Mouse (Mus musculus) heart, postnatal 10 days (tissue): ENCODE data around the gene H2-Q10. TPM values are rescaled to one million over a fixed set of nuclear protein-coding genes. Genes with fewer than 3 reads are reported as not detected.
"Not testable (repeated sequence)": the region's sequence is repeated elsewhere in the genome, so short reads cannot be mapped to it uniquely, and the experiment has no call there.

Experiments
- DNase-seq, 2 experiments: peaks; one replicate each; pipeline ENCODE4 v3.0.0; 2021
- intact Hi-C: fragments of 180-260 bp; cut with DNase I; formaldehyde crosslinking; loops from one replicate; pipeline ENCODE4 v1.15.1; 2025
- total RNA-seq, 2 experiments: library from RNA; stranded (reverse); gene quantifications; 2 replicates each; pipeline ENCODE4 v1.2.3; 2021

H2-Q10 gene
- total RNA-seq, 2 experiments from 2014 or later: 0.27 to 0.34 TPM

DNA sequence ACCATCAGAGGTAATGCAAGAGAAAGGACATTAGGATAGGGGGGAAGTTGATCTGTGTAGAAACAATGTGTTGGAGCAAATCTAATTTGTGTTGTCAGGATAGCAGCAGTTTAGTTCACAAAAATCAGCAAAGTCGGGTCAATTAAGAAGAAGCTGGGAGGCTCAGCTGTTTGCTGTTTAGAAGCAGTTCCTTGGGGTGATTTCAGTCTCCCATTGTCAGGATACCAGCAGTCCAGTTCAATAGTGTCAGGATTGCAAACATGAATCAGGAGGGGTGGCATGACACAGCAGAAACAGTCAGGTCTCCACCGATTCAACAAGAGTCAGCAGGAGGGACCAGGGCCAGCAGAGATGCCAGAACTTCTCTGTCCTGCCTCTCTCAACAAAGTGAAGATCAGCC is 25.4 kb upstream of the H2-Q10 start:
- intact Hi-C loops, DNase-seq: not testable (repeated sequence)

DNA sequence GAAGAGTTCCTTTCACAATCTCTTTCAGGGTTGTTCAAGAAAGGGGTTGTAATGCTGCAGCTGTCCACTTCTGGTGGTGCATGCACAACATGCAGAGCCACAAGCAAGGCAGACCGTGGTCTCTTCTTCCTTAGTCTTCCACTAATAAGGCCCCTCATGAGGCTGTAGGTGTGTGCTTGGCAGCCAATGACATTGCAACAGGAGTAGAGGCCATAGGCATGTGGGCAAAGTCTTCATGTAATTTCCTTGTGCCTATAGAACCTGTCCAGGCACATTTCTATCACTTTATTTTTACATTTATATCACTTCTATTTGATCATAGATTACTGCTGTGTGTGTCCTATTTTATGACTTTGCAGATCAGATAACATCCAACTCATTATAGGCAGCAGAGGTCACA is 11.6 kb upstream of the H2-Q10 start:
- DNase-seq, intact Hi-C loops: not testable (repeated sequence)

DNA sequence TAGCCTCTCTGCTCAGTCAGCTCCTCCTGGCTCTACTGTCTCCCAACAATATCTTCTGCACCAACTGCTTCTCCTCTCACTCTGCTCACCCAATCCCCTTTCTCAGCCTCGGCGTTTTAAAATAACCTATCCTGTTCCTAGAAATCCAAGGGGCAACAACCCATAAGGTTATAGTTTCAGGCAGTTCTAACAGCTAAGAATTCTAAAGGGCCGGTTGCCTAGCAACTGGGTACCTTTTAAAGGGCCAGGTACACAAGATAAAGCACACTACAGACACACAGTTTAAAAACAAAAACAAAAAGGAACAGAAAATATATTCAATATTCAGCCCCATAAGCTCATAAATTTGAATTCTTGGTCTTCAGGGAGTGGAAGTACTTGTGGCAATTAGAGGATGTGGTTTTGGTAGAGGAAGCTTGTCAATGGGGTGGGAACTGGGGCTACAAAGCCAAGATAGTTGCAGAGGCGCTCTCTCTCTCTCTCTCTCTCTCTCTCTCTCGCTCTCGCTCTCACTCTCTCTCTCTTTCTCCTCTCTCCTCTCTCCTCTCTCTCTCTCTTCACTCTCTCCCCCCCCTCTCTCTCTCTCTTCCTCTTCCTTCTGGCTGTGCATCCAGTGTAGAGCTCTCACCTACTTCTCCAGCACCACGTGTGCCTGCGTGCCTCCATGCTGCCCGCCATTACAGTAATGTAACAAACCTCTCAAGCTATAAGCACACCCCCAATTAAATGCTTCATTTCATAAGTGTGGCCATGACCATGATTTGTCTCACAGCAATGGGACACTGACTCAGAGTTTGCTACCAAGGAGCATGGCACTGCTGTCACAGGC is 9.2 kb upstream of the H2-Q10 start:
- DNase-seq, intact Hi-C loops: not testable (repeated sequence)

DNA sequence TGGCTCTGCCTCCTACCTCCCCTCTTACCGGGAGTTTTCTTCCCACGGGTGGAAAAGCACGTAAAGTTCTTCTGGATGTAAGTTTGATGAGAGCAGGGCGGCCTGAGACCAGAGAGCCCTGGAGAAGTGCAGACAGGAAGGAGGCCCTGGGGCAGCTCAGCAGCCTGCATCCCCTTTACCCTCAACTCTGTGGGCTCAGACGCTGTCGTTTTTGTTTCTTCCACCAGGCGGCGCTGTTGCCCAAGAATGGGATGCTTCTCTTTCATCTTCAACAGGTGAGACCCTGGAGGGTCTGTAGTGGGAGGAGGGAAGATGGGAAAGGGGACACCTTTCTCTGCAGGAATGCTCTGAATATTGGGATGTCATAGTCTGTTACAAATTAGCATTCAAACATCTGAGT is 4.2 kb upstream of the H2-Q10 start:
- DNase-seq, intact Hi-C loops: not testable (repeated sequence)

DNA sequence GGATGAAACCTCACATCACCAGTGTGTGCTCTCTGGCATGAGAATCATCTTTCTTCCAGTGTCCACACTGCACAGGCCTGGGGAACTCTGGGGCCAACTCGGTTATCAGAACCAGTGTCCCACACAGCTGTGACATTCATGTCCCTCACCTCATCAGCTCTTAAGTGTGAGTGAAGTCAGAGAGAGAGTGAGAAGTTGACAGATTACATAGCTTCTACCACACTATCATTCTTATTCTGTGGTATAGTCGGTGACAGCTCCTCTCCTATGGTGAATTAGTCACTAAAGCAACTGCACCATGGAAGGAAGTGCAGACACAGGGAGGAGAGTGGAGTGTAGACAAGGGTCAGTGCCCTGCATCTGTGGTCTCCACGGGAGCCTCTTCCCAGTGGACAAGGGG is 953 bp upstream of the H2-Q10 start:
- intact Hi-C loops, DNase-seq: not testable (repeated sequence)

DNA sequence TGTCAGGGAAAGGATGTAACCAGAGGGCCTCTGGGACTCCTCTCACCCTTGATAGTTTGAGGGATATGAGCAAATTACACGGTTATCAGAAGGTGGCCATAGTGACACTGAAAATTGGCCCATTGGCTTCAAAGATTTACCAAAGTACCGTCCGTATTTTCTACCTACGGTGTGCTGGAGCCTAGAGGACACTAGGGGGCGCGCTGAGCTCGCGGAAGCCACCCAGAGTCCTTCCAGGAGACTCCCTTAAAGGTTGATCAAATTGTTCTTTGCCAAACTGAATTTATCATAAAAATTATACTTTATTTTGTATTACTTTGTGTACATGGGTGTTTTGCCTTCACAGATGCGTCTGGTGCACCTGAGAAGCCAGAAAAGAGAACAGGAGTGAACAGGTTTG is 14.2 kb downstream of the H2-Q10 start:
- peak; percentile 61 to 80 for DNase-seq
- intact Hi-C loops: loop anchor here (1.0 kb wide), 2 partner anchors 25 to 49 kb away; partner anchors contain the start of gene Psors1c2

DNA sequence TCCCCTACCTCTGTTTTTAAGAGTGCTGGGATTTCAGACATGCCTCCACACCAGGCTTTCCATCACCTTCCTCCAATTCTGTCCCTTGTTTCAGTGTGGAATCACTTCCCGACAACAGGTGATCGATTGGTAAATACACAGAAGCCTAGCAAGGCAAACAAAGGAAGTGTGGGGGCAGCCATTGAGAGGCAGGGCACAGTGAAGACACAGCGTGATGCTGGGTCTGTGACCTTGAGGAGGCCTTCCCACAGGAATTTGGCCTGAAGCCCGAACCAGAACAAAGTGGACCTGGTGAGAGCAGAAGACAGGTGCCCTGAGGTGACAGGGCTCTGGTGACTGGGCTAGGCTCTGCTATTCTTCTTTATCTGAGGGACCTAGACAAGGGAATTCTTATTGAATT is 15.8 kb downstream of the H2-Q10 start:
- peak; percentile 51 to 59 for DNase-seq
- intact Hi-C loops: no loop called here

DNA sequence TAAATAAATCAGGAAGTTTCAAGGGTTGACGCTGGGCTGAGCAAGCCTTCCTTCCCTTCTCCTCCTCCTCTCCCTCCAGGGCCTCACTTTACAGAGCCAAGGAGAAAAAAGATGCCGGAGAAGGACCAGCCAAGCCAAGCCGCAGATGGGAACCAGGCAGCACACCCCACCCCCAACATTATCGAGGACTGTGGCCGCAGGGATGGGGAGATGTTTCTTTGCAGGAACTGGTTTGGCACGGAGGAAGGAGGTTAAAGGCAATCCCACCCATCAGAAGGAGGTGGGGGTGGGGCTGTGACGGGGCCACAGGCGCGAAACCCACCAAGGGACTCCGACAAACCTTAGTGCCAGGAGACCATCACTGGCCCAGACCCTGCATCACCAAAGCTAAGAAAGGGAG is 16.8 kb downstream of the H2-Q10 start:
- no peak for DNase-seq
- intact Hi-C loops: no loop called here

DNA sequence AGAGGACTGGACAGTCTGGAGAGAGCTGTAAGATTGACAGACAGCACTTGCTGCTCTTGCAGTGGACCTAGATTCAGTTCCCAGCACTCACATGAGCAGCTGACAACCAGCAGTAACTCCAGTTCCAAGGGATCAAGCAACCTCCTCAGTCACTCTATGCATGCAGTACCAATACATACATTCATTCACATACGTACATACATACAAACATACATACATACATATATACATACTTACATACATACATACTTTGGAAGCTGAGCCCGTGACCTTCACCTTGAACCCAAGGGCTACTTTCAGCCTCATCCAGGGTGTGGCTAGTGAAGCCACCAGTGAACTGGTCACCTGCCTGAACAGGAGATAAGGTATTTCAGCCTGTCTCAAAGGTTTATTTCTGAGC is 18.2 kb downstream of the H2-Q10 start:
- intact Hi-C loops: no loop called here
- DNase-seq: no peak

DNA sequence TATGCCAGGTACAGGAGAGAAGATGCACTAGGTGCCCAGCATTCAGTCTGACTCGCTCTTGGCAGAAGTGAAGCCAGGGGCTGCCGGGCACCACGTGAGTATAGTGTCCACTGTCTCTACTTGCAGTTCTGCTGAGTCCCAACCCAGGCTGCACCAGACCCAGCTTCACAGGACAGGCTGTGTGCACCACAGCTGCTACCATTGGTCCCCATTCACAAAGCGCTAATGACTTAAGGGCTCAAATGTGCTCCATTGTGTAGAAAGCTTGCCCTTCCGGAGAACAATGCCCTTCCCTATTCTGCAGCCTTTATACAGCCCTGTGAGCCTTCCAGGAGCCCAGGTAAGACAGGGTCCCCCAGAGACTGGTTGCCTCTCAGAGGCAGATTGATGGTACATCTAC is 20.4 kb downstream of the H2-Q10 start:
- DNase-seq: no peak
- intact Hi-C loops: no loop called here

DNA sequence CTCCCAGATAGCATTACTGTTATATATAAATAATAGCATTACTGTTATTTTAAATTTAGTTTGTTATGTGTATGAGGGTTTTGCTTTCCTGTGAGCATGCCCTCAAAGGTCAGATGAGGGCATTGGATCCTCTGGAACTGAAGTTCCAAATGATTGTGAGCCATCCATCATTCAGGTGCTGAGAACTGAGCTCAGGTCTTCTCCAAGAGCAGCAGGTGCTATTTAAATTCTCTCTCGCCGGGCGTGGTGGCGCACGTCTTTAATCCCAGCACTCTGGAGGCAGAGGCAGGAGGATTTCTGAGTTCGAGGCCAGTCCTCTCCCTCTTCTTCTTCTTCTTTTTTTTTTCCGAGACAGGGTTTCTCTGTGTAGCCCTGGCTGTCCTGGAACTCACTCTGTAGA is 27.2 kb downstream of the H2-Q10 start:
- intact Hi-C loops: no loop called here

DNA sequence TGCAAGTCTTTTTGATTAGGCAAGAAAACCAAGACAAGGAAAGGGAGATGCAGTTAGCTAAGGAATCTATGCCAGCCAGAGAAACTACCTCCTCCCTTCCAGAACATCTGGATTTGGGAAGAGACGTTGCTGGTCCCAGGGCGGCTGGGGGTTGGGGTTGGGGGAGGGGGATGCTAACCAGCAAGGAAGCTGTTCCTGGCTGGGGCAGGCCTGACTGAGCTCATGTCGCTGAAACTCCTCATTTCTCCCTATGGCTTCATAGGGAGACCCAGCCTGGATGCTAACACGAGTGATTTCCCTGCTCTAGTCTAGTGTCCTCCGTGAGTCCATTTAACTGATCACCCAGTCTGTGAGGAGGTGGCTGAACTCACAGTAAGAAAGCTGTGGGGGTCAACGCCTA is 32.3 kb downstream of the H2-Q10 start:
- intact Hi-C loops: no loop called here
- DNase-seq: no peak

More for the DNA sequence above, 27.2 kb downstream of the H2-Q10 start:
- DNase-seq: no peak

DNA sequence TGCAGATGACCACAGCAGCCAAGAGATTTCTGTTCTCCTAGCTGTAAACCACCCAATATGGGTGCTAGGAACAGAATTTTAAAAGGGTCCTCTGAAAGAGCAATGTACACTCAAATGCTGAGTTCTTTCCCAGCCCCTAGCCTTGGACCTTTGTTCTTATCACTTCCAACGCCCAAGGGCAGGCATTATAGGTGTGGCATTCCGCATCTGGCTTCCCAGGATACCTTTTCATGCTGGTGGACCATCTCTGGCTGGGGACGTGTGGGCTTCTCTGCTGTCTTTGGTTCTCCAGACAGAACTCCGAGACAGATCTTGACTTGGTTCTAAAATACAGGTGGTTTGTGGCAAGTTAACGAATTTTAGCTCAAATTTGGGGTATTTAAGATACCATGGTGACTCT is 32.9 kb downstream of the H2-Q10 start:
- intact Hi-C loops: no loop called here
- no peak for DNase-seq

DNA sequence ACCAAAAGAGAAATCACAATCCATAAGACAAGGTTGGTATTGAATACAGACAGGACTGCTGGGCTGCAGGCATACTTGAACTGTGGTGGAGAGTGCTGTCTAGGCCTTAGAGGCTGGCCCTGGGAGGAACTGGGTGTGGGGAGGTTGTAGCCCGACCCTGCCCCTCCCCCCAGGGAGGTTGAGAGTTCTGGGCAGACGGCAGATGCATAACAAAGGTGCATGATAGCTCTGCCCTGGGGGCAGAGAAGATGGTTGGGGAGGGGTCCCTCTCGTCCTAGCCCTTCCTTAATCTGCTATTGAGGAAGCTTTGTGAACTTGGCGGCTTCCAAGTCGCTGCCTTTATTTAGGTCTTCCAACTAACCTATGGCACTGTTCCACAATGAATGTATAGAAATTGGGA is 34.0 kb downstream of the H2-Q10 start:
- DNase-seq: no peak
- intact Hi-C loops: no loop called here

DNA sequence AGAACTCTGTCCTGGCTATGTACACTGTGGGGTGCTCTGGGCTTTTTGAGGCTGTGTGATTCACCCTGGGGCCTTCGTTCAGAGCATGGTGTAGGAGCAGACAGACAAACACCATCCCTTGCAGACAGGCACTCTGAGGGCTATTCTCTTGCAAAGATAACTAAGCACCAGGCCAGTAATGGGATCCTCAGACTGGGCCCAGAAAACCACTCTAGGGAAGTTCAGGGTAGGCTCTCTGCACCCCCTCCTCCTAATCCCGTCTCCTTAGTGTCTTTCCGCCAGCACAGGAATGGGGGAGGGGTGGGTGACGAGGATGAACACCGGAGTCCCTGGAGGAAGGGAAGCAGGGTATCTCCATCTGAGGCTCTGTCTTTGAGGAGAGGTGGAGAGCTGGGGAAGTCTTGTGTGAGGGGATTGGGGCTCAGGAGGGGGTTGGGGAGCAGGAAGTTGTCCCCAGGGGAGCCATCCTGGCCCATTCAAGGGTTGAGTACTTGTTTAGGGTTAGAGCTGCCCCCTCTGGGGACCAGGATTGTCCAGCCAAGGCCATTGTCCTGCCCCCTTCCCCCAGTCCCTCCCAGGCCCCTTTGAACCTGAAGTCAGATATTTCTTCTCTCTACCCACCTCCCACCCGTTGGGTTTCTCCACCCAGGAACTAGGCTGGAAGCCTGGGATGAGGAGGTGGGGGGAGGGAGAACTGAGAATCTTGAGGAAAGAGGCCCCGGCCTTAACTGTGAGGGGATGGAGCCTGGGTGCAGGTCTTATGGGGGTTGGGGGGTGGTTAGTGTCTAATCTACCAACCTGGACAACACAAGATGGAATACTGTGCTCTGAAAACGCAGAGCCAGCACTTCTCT is 35.0 kb downstream of the H2-Q10 start:
- no peak for DNase-seq

DNA sequence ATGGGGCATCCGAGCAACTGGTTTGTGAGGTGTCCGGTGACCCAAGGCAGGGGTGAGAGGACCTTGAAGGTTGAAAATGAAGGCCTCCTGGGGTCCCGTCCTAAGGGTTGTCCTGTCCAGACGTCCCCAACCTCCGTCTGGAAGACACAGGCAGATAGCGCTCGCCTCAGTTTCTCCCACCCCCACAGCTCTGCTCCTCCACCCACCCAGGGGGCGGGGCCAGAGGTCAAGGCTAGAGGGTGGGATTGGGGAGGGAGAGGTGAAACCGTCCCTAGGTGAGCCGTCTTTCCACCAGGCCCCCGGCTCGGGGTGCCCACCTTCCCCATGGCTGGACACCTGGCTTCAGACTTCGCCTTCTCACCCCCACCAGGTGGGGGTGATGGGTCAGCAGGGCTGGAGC is 35.9 kb downstream of the H2-Q10 start, which contains the start of gene Pou5f1:
TSS of gene Pou5f1 (plus strand) at position 243 of the 400 bp plus-strand sequence.
- intact Hi-C loops: no loop called here
- DNase-seq: no peak

More for the DNA sequence above, 35.0 kb downstream of the H2-Q10 start:
- intact Hi-C loops: no loop called here

DNA sequence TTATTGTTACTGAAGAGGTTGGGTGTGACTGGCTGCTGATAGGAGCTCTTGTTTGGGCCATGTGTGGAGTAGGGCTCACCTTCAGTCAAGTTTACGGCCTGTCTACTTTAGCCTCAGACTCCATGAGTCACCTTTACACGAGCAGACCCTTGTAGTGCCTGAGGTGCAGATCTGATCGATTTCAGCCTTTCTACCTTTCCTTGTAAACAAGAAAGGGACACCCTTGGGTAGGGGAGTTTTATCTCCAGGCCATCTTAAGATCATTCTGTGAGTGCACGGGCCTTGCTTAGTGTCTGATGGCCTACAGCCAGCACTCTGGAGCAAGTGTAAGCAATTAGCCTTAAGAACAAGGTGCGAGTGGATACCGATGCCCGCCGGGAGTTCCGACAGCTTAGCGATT is 37.0 kb downstream of the H2-Q10 start:
- DNase-seq: no peak
- intact Hi-C loops: no loop called here

DNA sequence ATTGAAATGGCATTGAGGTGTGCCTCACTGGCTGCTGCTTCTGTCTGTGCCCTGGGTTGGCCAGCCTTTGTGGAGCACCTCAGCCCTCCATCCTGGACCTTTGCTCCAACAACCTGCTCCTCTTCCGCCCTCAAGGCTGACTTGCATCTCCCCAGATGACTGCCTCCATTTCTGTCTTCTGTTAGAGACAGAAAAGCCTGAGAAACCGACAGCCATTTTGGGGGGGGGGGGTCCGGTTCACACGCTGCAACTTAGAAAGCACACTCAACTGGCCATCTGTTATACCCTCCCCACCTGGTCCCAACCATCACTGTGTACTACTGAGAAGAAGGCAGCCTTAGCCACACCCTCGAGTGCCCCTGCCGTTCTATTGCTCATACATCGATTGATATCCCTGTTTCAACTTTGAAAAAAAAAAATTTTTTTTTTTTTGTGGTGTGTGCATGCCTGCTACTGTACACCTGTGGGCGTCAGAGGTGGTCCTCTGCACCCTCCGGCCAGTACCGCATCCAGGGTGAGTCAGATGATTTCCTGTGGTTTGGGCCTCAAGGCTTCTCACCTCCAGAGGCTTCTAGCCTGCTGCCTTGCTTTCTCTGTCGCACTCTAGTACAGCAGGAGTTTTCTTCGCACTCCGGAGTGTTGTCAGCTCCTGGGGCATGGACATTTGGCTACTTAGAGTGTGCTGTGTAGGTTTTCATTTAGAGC is 37.8 kb downstream of the H2-Q10 start:
- DNase-seq: no peak
- intact Hi-C loops: no loop called here

DNA sequence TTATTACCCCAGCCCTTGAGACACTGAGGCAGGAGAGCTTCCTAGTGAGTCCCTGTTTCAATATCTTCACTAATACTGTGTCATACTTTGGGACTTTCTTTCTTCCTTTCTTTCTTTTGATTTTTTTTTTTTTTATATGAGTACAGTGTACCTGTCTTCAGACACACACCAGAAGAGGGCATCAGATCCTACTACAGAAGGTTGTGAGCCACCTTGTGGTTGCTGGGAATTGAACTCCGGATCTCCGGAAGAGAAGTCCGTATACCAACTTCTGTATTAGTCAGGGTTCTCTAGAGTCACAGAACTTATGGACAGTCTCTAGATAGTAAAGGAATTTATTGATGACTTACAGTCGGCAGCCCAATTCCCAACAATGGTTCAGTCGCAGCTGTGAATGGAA is 38.4 kb downstream of the H2-Q10 start:
- intact Hi-C loops, DNase-seq: not testable (repeated sequence)

DNA sequence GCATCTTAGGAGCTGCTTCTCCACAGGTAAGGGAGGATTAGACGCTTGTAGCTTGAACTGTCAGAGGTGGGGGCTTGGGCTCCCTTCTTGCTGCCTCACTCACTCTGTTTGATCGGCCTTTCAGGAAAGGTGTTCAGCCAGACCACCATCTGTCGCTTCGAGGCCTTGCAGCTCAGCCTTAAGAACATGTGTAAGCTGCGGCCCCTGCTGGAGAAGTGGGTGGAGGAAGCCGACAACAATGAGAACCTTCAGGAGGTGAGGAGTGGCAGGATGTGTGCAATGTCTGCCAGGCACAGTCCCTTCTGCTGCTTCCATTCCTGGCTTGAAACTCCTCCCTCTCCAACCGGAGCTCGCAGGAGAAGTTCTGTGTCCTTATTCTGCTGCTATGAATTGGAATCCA is 39.4 kb downstream of the H2-Q10 start:
- peak; percentile 43 to 53 for DNase-seq
- intact Hi-C loops: loop anchor here (1.0 kb wide), 1 partner anchor 25 kb away; no protein-coding TSS in a partner anchor
